Mouse (Mus musculus) stomach, postnatal 0 days (tissue): ENCODE results near the gene Vmn1r88. TPM values are rescaled to one million over a fixed set of nuclear protein-coding genes. Genes with fewer than 3 reads are reported as not detected.
A peak's percentile ranks its signal among the peaks of the same experiment; 100 is the strongest.
"Not testable (repeated sequence)": the region's sequence is repeated elsewhere in the genome, so short reads cannot be mapped to it uniquely, and the experiment has no call there.

ENCODE experiments used
- ATAC-seq: fragments of 200-750 bp; cut with Nextera tagmentation; 2 replicates; pipeline ENCODE4 v1.8.0; 2017; ENCODE audit not compliant: low FRiP score, low TSS enrichment
- DNase-seq: peaks from one replicate; pipeline ENCODE4 v3.0.0-alpha.2; 2016; ENCODE audit warnings: low spot score
- H3K27ac ChIP-seq: fragments of 300-500 bp; sonication (generic); replicated peaks from 2 replicates; pipeline ENCODE4 v1.5.1; 2014; ENCODE audit warnings: mild to moderate bottlenecking, control low read depth
- H3K27me3 ChIP-seq: fragments of 300-500 bp; sonication (generic); 2 replicates; pipeline ENCODE4 v1.6.1; 2014; ENCODE audit warnings: low read length; ENCODE audit not compliant: control insufficient read depth, insufficient read depth
- H3K36me3 ChIP-seq: fragments of 300-500 bp; sonication (generic); 2 replicates; pipeline ENCODE4 v1.6.1; 2014; ENCODE audit warnings: low read length, mixed read lengths; ENCODE audit not compliant: control insufficient read depth, insufficient read depth
- H3K4me1 ChIP-seq: fragments of 300-500 bp; sonication (generic); replicated peaks from 2 replicates; pipeline ENCODE4 v1.6.1; 2014; ENCODE audit warnings: antibody characterized with exemption; ENCODE audit not compliant: control insufficient read depth, insufficient read depth
- H3K4me2 ChIP-seq: fragments of 300-500 bp; sonication (generic); replicated peaks from 2 replicates; pipeline ENCODE4 v1.6.1; 2014; ENCODE audit warnings: low read depth, mild to moderate bottlenecking, control low read depth, moderate library complexity
- H3K4me3 ChIP-seq: fragments of 300-500 bp; sonication (generic); 2 replicates; pipeline ENCODE4 v1.5.1; 2014; ENCODE audit warnings: low read depth, low read length, control low read depth
- H3K9ac ChIP-seq: fragments of 300-500 bp; sonication (generic); 2 replicates; pipeline ENCODE4 v1.6.1; 2014; ENCODE audit warnings: mild to moderate bottlenecking, low read length, control low read depth, mixed read lengths
- H3K9me3 ChIP-seq: fragments of 300-500 bp; sonication (generic); 2 replicates; pipeline ENCODE4 v1.6.1; 2016; ENCODE audit warnings: low read length; ENCODE audit not compliant: control insufficient read depth
- CTCF ChIP-seq: IDR thresholded peaks from 2 replicates; pipeline ENCODE4 v1.5.1; 2016; ENCODE audit warnings: antibody characterized with exemption, low read depth, mild to moderate bottlenecking, moderate library complexity
- EP300 ChIP-seq: optimal IDR thresholded peaks from 2 replicates; pipeline ENCODE3; 2016; ENCODE audit warnings: antibody characterized with exemption
- WGBS: fragments of 180-500 bp; shearing (Covaris S2); extraction: QIAGEN DNeasy Blood & Tissue Kit; methylation state at CpG from one replicate; pipeline ENCODE4 v1.1.7; 2014; 5-methylcytosine and 5-hydroxymethylcytosine counted together
- polyA plus RNA-seq: library from polyadenylated mRNA; unstranded; fragments of >200 nt; fragmentation: Nextera tagmentation; extraction: Ambion mirVana; gene quantifications from 2 replicates; pipeline ENCODE4 v1.2.1, GENCODE M21; 2015

Vmn1r88 gene
- polyA plus RNA-seq, result 0.02 TPM in 1 of 2 replicates, not detected in the other

GRCm38 (mm10) chr7:13159268-13159667 lies at the start of gene Vmn1r88:
TSS of gene Vmn1r88 (plus strand) at chr7:13159568.
- Histone ChIP-seq H3K27me3 (no peaks in the 10 kb centered on the region), H3K4me2 (no peak within 1 kb of the TSS), H3K36me3 (no peaks in the 10 kb centered on the region), H3K4me3 (no peak within 1 kb of the TSS), H3K27ac (no peak within 1 kb of the TSS), H3K9me3 (no peaks in the 10 kb centered on the region), H3K4me1 (no peaks in the 10 kb centered on the region), H3K9ac (no peak within 1 kb of the TSS)
- TF ChIP-seq CTCF (no peak), EP300 (no peak)
- DNase-seq (no peak), ATAC-seq (no peak)

- Histone ChIP-seq H3K4me3 (no peak within 1 kb of the TSS), H3K4me1 (no peaks in the 10 kb centered on the region), H3K27ac (no peak within 1 kb of the TSS), H3K9ac (no peak within 1 kb of the TSS), H3K27me3 (no peaks in the 10 kb centered on the region), H3K4me2 (no peak within 1 kb of the TSS), H3K9me3 (no peaks in the 10 kb centered on the region), H3K36me3 (no peaks in the 10 kb centered on the region)
- DNase-seq (no peak), ATAC-seq (no peak)
- no peak for TF ChIP-seq EP300
- TF ChIP-seq CTCF, result no peak
Measured at GRCm38 (mm10) chr7:13119817-13120216, 39.6 kb upstream of the Vmn1r88 start, which contains the start of gene Vmn1r86. TSS of gene Vmn1r86 (minus strand) at chr7:13119917.

- not testable (repeated sequence) for H3K9me3 ChIP-seq
Measured at GRCm38 (mm10) chr7:13123554-13124153, 35.7 kb upstream of the Vmn1r88 start.

GRCm38 (mm10) chr7:13131856-13132255 lies 27.5 kb upstream of the Vmn1r88 start:
- no peak for ATAC-seq
- no peak for DNase-seq

More at GRCm38 (mm10) chr7:13123554-13124153, 35.7 kb upstream of the Vmn1r88 start:
- peak; percentile 72 for ATAC-seq
- 2% methylated on average over 11 of the region's 34 CpGs for WGBS
- H3K27me3 ChIP-seq, H3K36me3 ChIP-seq, H3K4me1 ChIP-seq, DNase-seq, H3K27ac ChIP-seq, H3K4me3 ChIP-seq, H3K9ac ChIP-seq: not testable (repeated sequence)
- 0 out of 2 replicates have a peak overlapping the region, but pooled peaks have one; percentile 25 for H3K4me2 ChIP-seq

DNA sequence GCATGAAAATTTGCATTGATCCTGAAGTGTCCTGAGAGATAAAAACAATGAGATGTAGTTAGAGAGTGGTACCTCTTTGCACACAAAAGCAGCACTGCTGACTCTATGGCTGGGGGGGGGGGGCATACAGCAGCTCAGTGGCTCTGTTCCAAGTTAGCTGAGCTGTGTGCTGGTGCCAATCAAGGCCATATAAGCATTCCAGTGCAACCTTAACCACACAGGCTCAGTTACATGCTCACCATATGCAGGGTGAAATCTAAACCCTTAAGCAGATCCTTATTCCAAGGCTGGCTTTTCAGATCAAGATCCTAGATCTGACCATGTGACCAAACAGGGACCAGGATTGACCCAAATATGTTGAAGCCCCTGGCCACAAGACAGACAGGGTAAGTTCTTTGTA lies 22.0 kb upstream of the Vmn1r88 start:
- Histone ChIP-seq H3K4me3 (no peak overlapping the region), H3K9ac (no peak overlapping the region), H3K4me2 (no peak overlapping the region), H3K36me3 (no peaks in the 10 kb centered on the region), H3K4me1 (no peaks in the 10 kb centered on the region), H3K27ac (no peak overlapping the region), H3K9me3 (no peaks in the 10 kb centered on the region), H3K27me3 (no peaks in the 10 kb centered on the region)
- no peak for ATAC-seq
- no peak for DNase-seq
- no peak for TF ChIP-seq CTCF
- TF ChIP-seq EP300, result no peak

More at GRCm38 (mm10) chr7:13131856-13132255, 27.5 kb upstream of the Vmn1r88 start:
- H3K27ac ChIP-seq, result no peak overlapping the region
- H3K4me1 ChIP-seq, result no peaks in the 10 kb centered on the region
- H3K9me3 ChIP-seq, result no peaks in the 10 kb centered on the region
- no peak overlapping the region for H3K4me3 ChIP-seq
- no peaks in the 10 kb centered on the region for H3K36me3 ChIP-seq
- TF ChIP-seq CTCF (no peak), EP300 (no peak)
- H3K27me3 ChIP-seq, result no peaks in the 10 kb centered on the region
- 81% methylated on average over 2 of the region's 2 CpGs for WGBS
- H3K4me2 ChIP-seq, result no peak overlapping the region
- no peak overlapping the region for H3K9ac ChIP-seq

DNA sequence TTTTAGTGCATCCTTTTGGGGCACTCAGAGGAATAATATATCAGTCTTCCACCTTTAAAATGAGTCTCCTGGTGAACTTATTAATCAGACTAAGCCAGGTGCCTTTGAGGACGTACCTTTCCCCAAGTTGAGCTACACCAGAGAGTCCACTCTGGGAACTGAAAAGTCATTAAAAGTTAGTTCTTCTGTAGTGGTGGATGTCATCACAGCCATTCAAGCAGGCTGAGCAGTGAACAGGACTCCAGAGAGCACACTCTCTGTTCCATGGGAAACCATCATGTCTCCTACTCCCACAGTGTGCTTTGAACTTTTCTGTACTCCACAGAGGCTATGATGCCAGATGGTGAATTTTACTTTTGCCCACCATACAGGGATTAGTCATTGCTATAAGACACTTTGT lies 19.3 kb upstream of the Vmn1r88 start, which contains the start of gene Vmn1r87:
Gene Vmn1r87, minus strand, starts transcription at position 101 of the 400 bp plus-strand sequence.
- Histone ChIP-seq H3K36me3 (no peaks in the 10 kb centered on the region), H3K9me3 (no peaks in the 10 kb centered on the region), H3K27ac (no peak within 1 kb of the TSS), H3K4me3 (no peak within 1 kb of the TSS), H3K4me2 (no peak within 1 kb of the TSS), H3K4me1 (no peaks in the 10 kb centered on the region), H3K27me3 (no peaks in the 10 kb centered on the region), H3K9ac (no peak within 1 kb of the TSS)
- no peak for DNase-seq
- WGBS, result 69% methylated on average over 1 of the region's 1 CpGs
- TF ChIP-seq EP300 (no peak), CTCF (no peak)
- ATAC-seq, result no peak
